Mouse (Mus musculus) liver, embryonic 13.5 days (tissue): ENCODE results near the gene Rxrb. TPM values are rescaled to one million over a fixed set of nuclear protein-coding genes. Genes with fewer than 3 reads are reported as not detected.

Experiments used
- ATAC-seq: fragments of 200-750 bp; cut with Nextera tagmentation; 2 replicates; pipeline ENCODE4 v1.8.0; 2017; ENCODE audit warnings: low read depth, mild to moderate bottlenecking, moderate number of reproducible peaks, moderate library complexity
- DNase-seq: peaks from one replicate; pipeline ENCODE4 v3.0.0; 2022
- H3K27ac ChIP-seq: fragments of 300-500 bp; sonication (generic); 2 replicates; pipeline ENCODE4 v1.5.1; 2015; ENCODE audit warnings: moderate library complexity, mild to moderate bottlenecking, inconsistent platforms
- H3K27me3 ChIP-seq: fragments of 300-500 bp; sonication (generic); 2 replicates; pipeline ENCODE4 v1.6.1; 2015; ENCODE audit warnings: mild to moderate bottlenecking, inconsistent platforms
- H3K36me3 ChIP-seq: fragments of 300-500 bp; sonication (generic); 2 replicates; pipeline ENCODE4 v1.6.1; 2015; ENCODE audit warnings: mild to moderate bottlenecking, inconsistent platforms
- H3K4me1 ChIP-seq: fragments of 300-500 bp; sonication (generic); replicated peaks from 2 replicates; pipeline ENCODE4 v1.6.1; 2015; ENCODE audit warnings: inconsistent platforms
- H3K4me2 ChIP-seq: fragments of 300-500 bp; sonication (generic); 2 replicates; pipeline ENCODE4 v1.6.1; 2015; ENCODE audit warnings: inconsistent platforms, mild to moderate bottlenecking, moderate library complexity
- H3K4me3 ChIP-seq: fragments of 300-500 bp; sonication (generic); replicated peaks from 2 replicates; pipeline ENCODE4 v1.5.1; 2015; ENCODE audit warnings: mild to moderate bottlenecking, inconsistent platforms
- H3K9ac ChIP-seq: fragments of 300-500 bp; sonication (generic); 2 replicates; pipeline ENCODE4 v1.6.1; 2015; ENCODE audit warnings: mild to moderate bottlenecking, inconsistent platforms
- H3K9me3 ChIP-seq: fragments of 300-500 bp; sonication (generic); replicated peaks from 2 replicates; pipeline ENCODE4 v1.6.1; 2016; ENCODE audit warnings: inconsistent platforms
- WGBS: fragments of 180-500 bp; shearing (Covaris S2); methylation state at CpG from one replicate; pipeline ENCODE4 v1.1.7; 2015; ENCODE audit not compliant: insufficient replicate concordance; 5-methylcytosine and 5-hydroxymethylcytosine counted together
- polyA plus RNA-seq: library from polyadenylated mRNA; unstranded; fragments of >200 nt; fragmentation: Nextera tagmentation; extraction: Ambion mirVana; gene quantifications from 2 replicates; pipeline ENCODE4 v1.2.1, GENCODE M21; 2015

The Rxrb gene
- polyA plus RNA-seq, 1 experiment from 2014 or later = 18.2 TPM

GRCm38 (mm10) chr17:34026221-34026620, 5.4 kb upstream of the Rxrb start:
- Histone ChIP-seq H3K4me2 (peak overlapping the region; percentile 98), H3K27me3 (no peaks in the 10 kb centered on the region), H3K27ac (no peak overlapping the region; the same call in 1 of the 2 replicates), H3K4me1 (peaks cover 72% of the 10 kb centered on the region), H3K4me3 (peak overlapping the region; percentile 80; the same call in 1 of the 2 replicates), H3K9me3 (peaks cover 3% of the 10 kb centered on the region; the same call in 1 of the 2 replicates), H3K36me3 (peaks cover 46% of the 10 kb centered on the region), H3K9ac (peak overlapping the region; percentile 87; the same call in 1 of the 2 replicates)
- 39% methylated on average over 2 of the region's 2 CpGs for WGBS
- ATAC-seq = no peak
- no peak for DNase-seq

GRCm38 (mm10) chr17:34026917-34027655, 4.5 kb upstream of the Rxrb start:
- no peak for ATAC-seq
- peak overlapping the region; percentile 82 for H3K9ac ChIP-seq
- WGBS = 16% methylated on average over 36 of the region's 36 CpGs
- DNase-seq = no peak
- peaks cover 38% of the 10 kb centered on the region for H3K36me3 ChIP-seq
- H3K27ac ChIP-seq = peak overlapping the region; percentile 79
- peak overlapping the region; percentile 78 for H3K4me3 ChIP-seq
- peak overlapping the region; percentile 98 for H3K4me2 ChIP-seq
- no peaks in the 10 kb centered on the region; the same call in 1 of the 2 replicates for H3K9me3 ChIP-seq
- H3K4me1 ChIP-seq = peaks cover 72% of the 10 kb centered on the region
- H3K27me3 ChIP-seq = no peaks in the 10 kb centered on the region

- peaks cover 31% of the 10 kb centered on the region for H3K36me3 ChIP-seq
- peaks cover 77% of the 10 kb centered on the region for H3K4me1 ChIP-seq
- no peaks in the 10 kb centered on the region; the same call in 1 of the 2 replicates for H3K9me3 ChIP-seq
- peak; percentile 84 for ATAC-seq
- under 1% methylated on average over 49 of the region's 49 CpGs for WGBS
- peak; percentile 91 for DNase-seq
- peak within 1 kb of the TSS; percentile 98 for H3K4me2 ChIP-seq
- H3K4me3 ChIP-seq = peak within 1 kb of the TSS; percentile 78
- no peaks in the 10 kb centered on the region for H3K27me3 ChIP-seq
- peak within 1 kb of the TSS; percentile 79 for H3K27ac ChIP-seq
- peak within 1 kb of the TSS; percentile 82 for H3K9ac ChIP-seq
Observed at GRCm38 (mm10) chr17:34027656-34028223, 3.9 kb upstream of the Rxrb start, which contains the start of gene H2-Ke6. TSS of gene H2-Ke6 (minus strand) at chr17:34028060.

GRCm38 (mm10) chr17:34028501-34029149, 3.0 kb upstream of the Rxrb start:
- no peak for ATAC-seq
- WGBS = 77% methylated on average over 17 of the region's 17 CpGs

GRCm38 (mm10) chr17:34029150-34029889, 2.3 kb upstream of the Rxrb start:
- ATAC-seq = no peak
- peaks cover 31% of the 10 kb centered on the region for H3K36me3 ChIP-seq
- peaks cover 83% of the 10 kb centered on the region for H3K4me1 ChIP-seq
- peak overlapping the region; percentile 85 for H3K27ac ChIP-seq
- no peaks in the 10 kb centered on the region for H3K9me3 ChIP-seq
- 81% methylated on average over 18 of the region's 18 CpGs for WGBS
- peak overlapping the region; percentile 96 for H3K4me2 ChIP-seq
- DNase-seq = no peak
- H3K9ac ChIP-seq = no peak overlapping the region
- peak overlapping the region; percentile 94 for H3K4me3 ChIP-seq
- H3K27me3 ChIP-seq = no peaks in the 10 kb centered on the region

More at GRCm38 (mm10) chr17:34028501-34029149, 3.0 kb upstream of the Rxrb start:
- DNase-seq = no peak
- H3K4me2 ChIP-seq = peak overlapping the region; percentile 98
- H3K27me3 ChIP-seq = no peaks in the 10 kb centered on the region
- H3K4me3 ChIP-seq = peak overlapping the region; percentile 94
- peak overlapping the region; percentile 35; the same call in 1 of the 2 replicates for H3K9ac ChIP-seq
- peaks cover 83% of the 10 kb centered on the region for H3K4me1 ChIP-seq
- H3K27ac ChIP-seq = peak overlapping the region; percentile 40; the same call in 1 of the 2 replicates
- H3K36me3 ChIP-seq = peaks cover 25% of the 10 kb centered on the region
- no peaks in the 10 kb centered on the region for H3K9me3 ChIP-seq

- H3K4me1 ChIP-seq = peaks cover 81% of the 10 kb centered on the region
- H3K9me3 ChIP-seq = no peaks in the 10 kb centered on the region
- H3K27me3 ChIP-seq = no peaks in the 10 kb centered on the region
- H3K36me3 ChIP-seq = peaks cover 36% of the 10 kb centered on the region
- peak overlapping the region; percentile 93 for H3K9ac ChIP-seq
- H3K4me3 ChIP-seq = peak overlapping the region; percentile 94
- peak overlapping the region; percentile 85 for H3K27ac ChIP-seq
- H3K4me2 ChIP-seq = peak overlapping the region; percentile 96
- DNase-seq (no peak), ATAC-seq (no peak)
- 80% methylated on average over 21 of the region's 21 CpGs for WGBS
Observed at GRCm38 (mm10) chr17:34029890-34030595, 1.6 kb upstream of the Rxrb start.

DNA sequence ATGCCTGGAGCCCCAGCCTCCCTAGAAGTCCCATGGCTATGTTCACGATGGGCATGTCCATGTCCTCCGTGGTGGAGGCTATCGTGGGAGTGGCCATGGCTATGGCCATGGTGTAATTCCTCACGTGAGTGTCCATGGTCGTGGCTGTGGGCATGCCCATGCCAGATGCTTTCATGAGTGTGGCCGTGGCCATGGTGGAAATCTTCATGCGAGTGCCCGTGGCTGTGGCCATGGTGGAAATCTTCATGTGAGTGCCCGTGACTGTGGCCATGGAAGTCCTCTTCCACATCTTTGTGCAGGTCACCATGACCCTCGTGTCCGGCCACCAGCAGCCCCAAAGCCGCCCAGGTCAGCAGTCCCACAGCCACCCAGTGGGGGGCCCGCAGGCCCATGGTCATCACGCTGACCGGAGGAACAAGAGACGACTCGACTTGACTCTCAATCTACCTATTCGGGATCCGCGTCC, 718 bp upstream of the Rxrb start:
- Histone ChIP-seq H3K27me3 (no peaks in the 10 kb centered on the region), H3K4me2 (peak overlapping the region; percentile 96), H3K9me3 (no peaks in the 10 kb centered on the region), H3K4me1 (peaks cover 75% of the 10 kb centered on the region), H3K9ac (peak overlapping the region; percentile 93), H3K4me3 (peak overlapping the region; percentile 94), H3K27ac (peak overlapping the region; percentile 85), H3K36me3 (peaks cover 44% of the 10 kb centered on the region)
- 3% methylated on average over 20 of the region's 20 CpGs for WGBS
- no peak for ATAC-seq
- DNase-seq = no peak

DNA sequence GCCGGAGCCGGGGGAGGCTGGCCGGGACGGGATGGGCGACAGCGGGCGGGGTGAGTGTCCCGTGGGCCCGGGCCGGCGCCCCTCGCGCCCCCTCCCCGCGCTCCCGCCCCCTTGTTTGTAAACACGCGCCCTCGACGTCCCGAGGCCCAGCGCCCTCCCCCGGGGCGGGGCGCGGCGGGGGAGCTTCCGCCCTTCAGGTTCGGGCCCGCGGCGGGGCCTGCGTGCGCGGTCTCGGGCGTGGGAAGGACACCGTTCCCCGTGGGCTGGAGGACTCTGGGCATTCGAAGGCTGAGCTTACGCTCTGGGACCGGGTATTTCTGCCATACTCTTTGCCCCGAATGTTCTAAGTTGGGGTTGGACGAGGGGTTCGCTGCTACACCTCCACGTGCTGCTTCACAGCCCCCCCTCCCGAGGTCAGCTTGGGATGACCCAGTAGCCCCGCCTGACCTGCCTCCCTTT, 591 bp downstream of the Rxrb start:
- no peaks in the 10 kb centered on the region for H3K27me3 ChIP-seq
- under 1% methylated on average over 31 of the region's 48 CpGs for WGBS
- H3K9ac ChIP-seq = peak overlapping the region; percentile 93
- no peaks in the 10 kb centered on the region for H3K9me3 ChIP-seq
- peak overlapping the region; percentile 94 for H3K4me3 ChIP-seq
- ATAC-seq (peak; percentile 26), DNase-seq (peak; percentile 63)
- H3K4me1 ChIP-seq = peaks cover 62% of the 10 kb centered on the region
- H3K4me2 ChIP-seq = peak overlapping the region; percentile 96
- peak overlapping the region; percentile 92 for H3K27ac ChIP-seq
- peaks cover 57% of the 10 kb centered on the region for H3K36me3 ChIP-seq

GRCm38 (mm10) chr17:34032806-34033205, 1.2 kb downstream of the Rxrb start:
- DNase-seq (no peak), ATAC-seq (no peak)
- peak overlapping the region; percentile 94 for H3K4me3 ChIP-seq
- peaks cover 57% of the 10 kb centered on the region for H3K4me1 ChIP-seq
- peaks cover 63% of the 10 kb centered on the region for H3K36me3 ChIP-seq
- peak overlapping the region; percentile 93 for H3K9ac ChIP-seq
- no peaks in the 10 kb centered on the region for H3K27me3 ChIP-seq
- no peaks in the 10 kb centered on the region for H3K9me3 ChIP-seq
- peak overlapping the region; percentile 96 for H3K4me2 ChIP-seq
- WGBS = 24% methylated on average over 9 of the region's 9 CpGs
- peak overlapping the region; percentile 92 for H3K27ac ChIP-seq

DNA sequence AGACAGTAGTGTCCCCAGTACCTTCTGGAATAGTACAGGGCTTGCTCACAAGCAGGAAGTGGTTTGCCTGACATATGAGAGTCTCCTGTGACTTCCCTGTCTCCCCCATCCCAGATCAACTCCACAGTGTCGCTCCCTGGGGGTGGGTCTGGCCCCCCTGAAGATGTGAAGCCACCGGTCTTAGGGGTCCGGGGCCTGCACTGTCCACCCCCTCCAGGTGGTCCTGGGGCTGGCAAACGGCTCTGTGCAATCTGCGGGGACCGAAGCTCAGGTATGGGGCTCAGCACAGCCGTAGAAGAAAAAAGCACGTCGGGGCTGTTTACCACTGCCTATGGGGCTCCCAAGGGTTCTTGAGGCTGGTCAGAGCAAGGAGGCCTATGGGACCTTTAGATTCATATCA, 1.8 kb downstream of the Rxrb start:
- no peak for DNase-seq
- peaks cover 63% of the 10 kb centered on the region for H3K36me3 ChIP-seq
- H3K27ac ChIP-seq = peak overlapping the region; percentile 92
- H3K4me1 ChIP-seq = peaks cover 57% of the 10 kb centered on the region
- peak overlapping the region; percentile 94 for H3K4me3 ChIP-seq
- H3K9me3 ChIP-seq = no peaks in the 10 kb centered on the region
- ATAC-seq = no peak
- H3K4me2 ChIP-seq = peak overlapping the region; percentile 96
- peak overlapping the region; percentile 93 for H3K9ac ChIP-seq
- WGBS = 76% methylated on average over 9 of the region's 9 CpGs
- H3K27me3 ChIP-seq = peaks cover 5% of the 10 kb centered on the region; the same call in 1 of the 2 replicates
